Mouse (Mus musculus) CH12.LX (cell line): ENCODE measurements around the gene Zfp459.
"Not testable (repeated sequence)": the region's sequence is repeated elsewhere in the genome, so short reads cannot be mapped to it uniquely, and the experiment has no call there.

ENCODE experiments used
- MEF2A ChIP-seq: IDR thresholded peaks from 2 replicates; pipeline ENCODE4 v1.6.1; 2014; ENCODE audit warnings: low read depth, mild to moderate bottlenecking, inconsistent platforms, low read length, improper control_type of control experiment, borderline replicate concordance
- PAX5 ChIP-seq: IDR thresholded peaks from 2 replicates; pipeline ENCODE4 v1.6.1; 2012; ENCODE audit warnings: low read length, inconsistent platforms, mixed read lengths

GRCm38 (mm10) chr13:67413634-67414033, 7.6 kb downstream of the Zfp459 start:
- not testable (repeated sequence) for TF ChIP-seq MEF2A, PAX5
